Mouse (Mus musculus): ENCODE data around the gene Ska2. TPM values are rescaled to one million over a fixed set of nuclear protein-coding genes. Genes with fewer than 3 reads are reported as not detected.

The Ska2 gene
- total RNA-seq (2017), result 6.1 to 9.4 TPM (median 6.7 TPM) in 3 replicates

- peak; percentile 97 for ATAC-seq (replicated peaks; ENCODE audit: insufficient number of reproducible peaks, low FRiP score, low TSS enrichment, poor library complexity, severe bottlenecking)
These were observed at the start of gene Ska2 for GRCm38 (mm10) chr11:87108755-87109518. Gene Ska2, plus strand, starts transcription at chr11:87109234.

DNA sequence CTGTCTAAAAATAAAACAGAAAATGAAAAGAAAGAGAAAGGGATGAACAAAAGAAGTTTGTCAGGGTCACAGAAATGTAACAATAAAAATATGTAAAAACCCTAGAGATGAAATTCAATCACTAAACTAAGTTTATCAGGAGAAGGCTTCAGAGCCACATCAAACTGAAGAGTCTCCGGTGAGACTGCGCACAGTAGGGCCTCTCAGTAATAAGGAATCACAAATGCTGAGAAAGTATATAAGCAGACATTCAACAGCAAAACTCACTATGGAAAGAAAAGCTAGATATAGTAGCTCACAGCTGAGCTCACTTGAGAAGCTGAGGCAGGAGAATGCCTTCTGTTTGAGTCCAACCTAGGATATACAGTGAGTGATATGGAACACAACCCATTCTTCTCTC lies 48.6 kb upstream of the Ska2 start:
- ATAC-seq (replicated peaks; ENCODE audit: insufficient number of reproducible peaks, low FRiP score, low TSS enrichment, poor library complexity, severe bottlenecking), result no peak

GRCm38 (mm10) chr11:87062087-87062486 lies 46.9 kb upstream of the Ska2 start:
- ATAC-seq (replicated peaks; ENCODE audit: insufficient number of reproducible peaks, low FRiP score, low TSS enrichment, poor library complexity, severe bottlenecking), result no peak

GRCm38 (mm10) chr11:87073343-87073865 lies 35.6 kb upstream of the Ska2 start:
- ATAC-seq (replicated peaks; ENCODE audit: insufficient number of reproducible peaks, low FRiP score, low TSS enrichment, poor library complexity, severe bottlenecking), result peak; percentile 47

GRCm38 (mm10) chr11:87073866-87074440 lies 35.1 kb upstream of the Ska2 start, which contains the start of gene Gdpd1:
Gene Gdpd1, minus strand, starts transcription at chr11:87074062.
- peak; percentile 71 for ATAC-seq (replicated peaks; ENCODE audit: insufficient number of reproducible peaks, low FRiP score, low TSS enrichment, poor library complexity, severe bottlenecking)

DNA sequence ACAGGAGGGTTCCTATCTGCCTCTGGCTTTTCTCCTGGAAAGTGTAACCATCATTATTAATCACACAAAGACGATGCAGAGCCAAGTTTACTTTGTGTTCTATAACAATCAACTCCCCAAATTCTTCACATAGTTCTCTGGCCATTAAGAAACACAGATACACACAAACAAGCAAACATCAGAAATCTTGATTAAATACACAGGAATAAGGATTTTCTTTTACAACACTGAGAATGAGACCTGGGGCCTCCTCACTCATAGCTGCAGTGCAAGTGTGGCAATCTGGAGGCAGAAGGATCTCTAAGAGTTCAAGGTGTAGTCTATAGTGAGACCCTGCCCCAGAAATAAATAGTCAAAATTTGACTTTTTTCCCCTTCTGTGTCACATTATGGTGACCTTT lies 25.3 kb upstream of the Ska2 start:
- no peak for ATAC-seq (replicated peaks; ENCODE audit: insufficient number of reproducible peaks, low FRiP score, low TSS enrichment, poor library complexity, severe bottlenecking)

DNA sequence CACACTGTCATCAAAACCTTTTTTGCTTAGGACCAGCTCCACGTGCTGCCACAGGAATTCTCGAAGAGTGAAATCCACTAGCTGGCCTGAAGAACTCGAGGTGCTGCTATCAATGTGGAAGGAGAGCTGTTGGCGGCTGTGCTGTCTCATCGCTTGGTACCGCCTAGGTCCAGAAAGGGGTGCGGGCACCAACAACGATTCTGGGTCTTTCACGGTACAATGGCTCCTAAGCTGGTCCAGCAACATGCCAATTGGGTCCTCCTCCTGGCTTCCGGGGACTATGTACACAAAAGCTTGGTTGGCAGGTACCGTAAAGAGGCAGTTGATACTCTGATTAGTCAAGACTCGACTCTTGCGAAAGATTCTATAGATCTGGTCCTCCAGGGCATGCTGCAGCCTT lies 23.6 kb upstream of the Ska2 start:
- no peak for ATAC-seq (replicated peaks; ENCODE audit: insufficient number of reproducible peaks, low FRiP score, low TSS enrichment, poor library complexity, severe bottlenecking)

DNA sequence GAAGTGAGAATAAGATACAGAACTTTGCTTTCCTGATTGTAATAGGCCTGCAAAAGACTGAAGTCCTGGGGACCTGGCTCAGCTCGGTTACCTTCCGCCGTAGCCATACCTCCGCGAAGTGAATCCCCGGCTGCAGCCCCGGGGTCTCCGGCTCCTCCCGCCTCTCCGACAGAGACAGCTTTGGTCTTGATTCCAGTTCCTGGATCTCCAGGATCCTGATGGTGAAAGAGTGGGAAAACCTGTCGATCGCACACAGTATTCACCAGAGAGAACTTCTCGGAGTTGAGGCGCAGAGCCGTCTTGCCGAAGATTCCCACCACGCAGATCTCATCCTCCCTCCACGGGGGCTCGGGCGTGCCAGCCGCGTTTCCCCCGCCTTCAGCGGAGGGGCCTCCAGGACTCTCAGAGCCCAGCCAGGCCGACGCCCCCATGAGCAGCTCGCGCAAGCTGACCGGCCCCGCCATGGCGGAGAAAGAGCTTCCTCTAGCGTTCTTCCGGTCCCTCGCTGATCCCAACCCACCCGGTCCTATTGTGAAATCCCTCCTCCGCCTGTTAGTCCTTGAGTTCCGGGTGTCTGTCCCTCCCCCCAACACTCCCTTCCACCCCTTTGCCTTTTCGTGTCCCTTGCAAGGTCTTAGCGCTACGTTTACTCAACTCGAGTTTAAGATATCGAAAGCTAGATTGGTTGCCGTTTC lies 22.6 kb upstream of the Ska2 start, which contains the start of gene Smg8:
Smg8 (minus strand) TSS at position 485 of the 695 bp plus-strand sequence.
- ATAC-seq (replicated peaks; ENCODE audit: insufficient number of reproducible peaks, low FRiP score, low TSS enrichment, poor library complexity, severe bottlenecking), result peak; percentile 96

DNA sequence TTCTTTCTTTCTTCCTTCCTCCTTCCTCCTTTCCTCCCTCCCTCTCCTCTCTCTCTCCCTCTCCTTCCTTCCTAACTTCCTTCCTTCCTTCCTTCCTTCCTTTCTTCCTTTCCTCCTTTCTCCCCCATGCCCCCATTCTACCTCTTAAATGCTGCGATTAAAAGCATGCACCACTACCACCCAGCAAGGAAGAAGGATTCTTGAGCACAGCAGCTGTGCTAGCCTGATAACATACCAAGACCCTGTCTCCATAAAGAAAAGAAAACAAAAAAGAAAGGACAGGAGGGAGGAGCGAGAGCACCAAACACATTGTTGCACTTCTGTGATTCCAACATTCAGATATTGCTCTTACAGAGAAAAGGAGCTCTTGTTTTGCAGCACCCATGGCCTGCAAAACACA lies 21.9 kb upstream of the Ska2 start:
- ATAC-seq (replicated peaks; ENCODE audit: insufficient number of reproducible peaks, low FRiP score, low TSS enrichment, poor library complexity, severe bottlenecking), result no peak

DNA sequence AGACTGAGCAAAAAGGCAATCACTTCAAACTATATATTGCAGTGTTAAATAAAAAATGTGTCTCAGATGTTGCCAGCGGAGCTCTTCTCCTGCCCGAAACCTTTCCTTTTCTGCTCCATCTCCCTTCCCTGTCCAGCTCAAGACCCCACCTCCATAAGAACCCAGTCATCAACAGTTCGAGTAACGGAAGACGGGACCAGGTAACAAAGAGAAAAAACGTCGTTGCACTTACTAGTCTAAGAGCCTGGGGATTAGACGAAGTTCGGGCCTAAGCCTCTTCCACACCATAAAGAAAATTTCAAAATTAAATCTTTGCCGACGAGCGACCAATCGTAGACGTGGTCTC lies 652 bp upstream of the Ska2 start, which contains the start of gene Prr11:
Prr11 (minus strand) TSS at position 300 of the 346 bp plus-strand sequence.
- no peak for ATAC-seq (replicated peaks; ENCODE audit: insufficient number of reproducible peaks, low FRiP score, low TSS enrichment, poor library complexity, severe bottlenecking)

DNA sequence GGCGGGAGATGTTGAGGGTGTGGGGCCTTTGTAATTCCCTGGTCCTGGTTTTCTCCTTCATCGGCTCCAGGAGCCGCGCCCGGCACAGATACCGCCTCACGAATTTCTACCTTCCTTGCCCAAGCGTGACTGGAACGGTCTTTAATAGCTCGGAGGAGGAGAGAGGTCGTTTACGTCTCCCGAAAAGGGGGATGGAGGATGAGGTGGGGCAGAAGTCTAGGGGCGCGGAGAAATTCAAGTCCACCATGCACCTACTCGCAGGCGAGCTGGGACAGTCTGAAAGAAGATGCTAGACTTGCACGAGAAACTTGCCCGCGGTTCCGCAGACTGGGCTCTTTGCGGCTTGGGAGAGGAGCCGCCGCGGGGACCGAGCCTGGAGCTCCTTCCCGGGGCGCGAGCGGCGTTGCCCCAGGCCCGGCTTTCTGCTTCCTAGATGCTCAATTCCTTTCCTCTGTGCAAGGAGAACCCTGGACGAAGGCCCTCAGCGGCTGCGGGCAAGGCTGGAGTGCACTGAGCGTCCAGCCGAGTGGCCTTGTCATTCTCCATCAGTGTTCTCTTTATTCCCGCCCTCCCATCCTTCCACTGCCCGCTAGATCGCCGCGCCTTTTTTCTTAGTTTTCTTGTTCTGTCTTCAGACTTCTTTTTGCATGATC lies 611 bp downstream of the Ska2 start:
- peak; percentile 0; the same call in 1 of the 2 replicates for ATAC-seq (replicated peaks; ENCODE audit: insufficient number of reproducible peaks, low FRiP score, low TSS enrichment, poor library complexity, severe bottlenecking)

GRCm38 (mm10) chr11:87110172-87110909 lies 1.3 kb downstream of the Ska2 start:
- ATAC-seq (replicated peaks; ENCODE audit: insufficient number of reproducible peaks, low FRiP score, low TSS enrichment, poor library complexity, severe bottlenecking), result no peak

DNA sequence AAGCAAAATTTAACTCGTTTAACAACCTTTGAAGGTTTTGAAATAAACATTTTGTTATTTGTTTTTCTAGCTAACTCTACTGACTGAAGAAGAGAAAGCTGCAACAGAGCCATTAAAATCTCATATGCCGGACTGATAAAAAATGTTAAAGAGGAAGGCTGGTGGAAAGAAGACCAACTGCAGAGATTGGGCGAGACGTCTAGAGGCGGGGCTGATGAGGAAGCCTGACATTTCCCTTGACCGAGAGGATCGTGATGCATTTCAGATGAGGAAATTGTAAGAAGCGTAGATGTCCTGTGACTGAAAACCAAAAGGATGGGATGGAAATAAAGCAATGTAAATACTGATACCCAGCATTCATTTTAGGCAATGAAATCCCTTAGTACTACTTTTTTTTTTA lies 12.8 kb downstream of the Ska2 start:
- ATAC-seq (replicated peaks; ENCODE audit: insufficient number of reproducible peaks, low FRiP score, low TSS enrichment, poor library complexity, severe bottlenecking), result peak; percentile 59; the same call in 1 of the 2 replicates

GRCm38 (mm10) chr11:87125562-87125961 lies 16.5 kb downstream of the Ska2 start:
- ATAC-seq (replicated peaks; ENCODE audit: insufficient number of reproducible peaks, low FRiP score, low TSS enrichment, poor library complexity, severe bottlenecking), result no peak

DNA sequence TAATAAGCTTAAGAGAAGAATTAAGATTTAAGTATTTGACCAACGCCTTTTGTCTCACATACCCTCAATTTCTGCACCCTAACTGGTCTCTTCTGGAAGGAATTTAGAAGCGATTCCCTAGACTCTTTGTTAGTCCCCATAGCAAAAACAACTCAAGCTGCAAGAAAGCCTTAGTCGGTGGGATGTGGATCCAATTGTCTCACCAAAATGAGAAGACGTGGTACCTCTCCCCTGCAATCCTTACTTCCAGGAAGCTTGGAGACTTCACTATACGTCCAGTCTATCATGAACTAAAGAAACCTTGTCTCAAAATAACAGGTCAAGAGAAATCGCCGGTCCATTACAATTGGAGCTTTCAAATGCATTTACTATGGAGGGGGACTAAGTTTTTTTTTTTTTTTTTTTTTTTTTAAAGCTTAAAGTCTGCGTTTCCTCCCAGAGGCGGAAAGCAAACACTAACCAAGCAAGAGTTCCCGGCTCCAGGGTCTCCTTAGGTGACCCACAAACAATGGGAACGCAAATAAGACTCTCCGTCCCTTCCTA lies 17.3 kb downstream of the Ska2 start:
- no peak for ATAC-seq (replicated peaks; ENCODE audit: insufficient number of reproducible peaks, low FRiP score, low TSS enrichment, poor library complexity, severe bottlenecking)

DNA sequence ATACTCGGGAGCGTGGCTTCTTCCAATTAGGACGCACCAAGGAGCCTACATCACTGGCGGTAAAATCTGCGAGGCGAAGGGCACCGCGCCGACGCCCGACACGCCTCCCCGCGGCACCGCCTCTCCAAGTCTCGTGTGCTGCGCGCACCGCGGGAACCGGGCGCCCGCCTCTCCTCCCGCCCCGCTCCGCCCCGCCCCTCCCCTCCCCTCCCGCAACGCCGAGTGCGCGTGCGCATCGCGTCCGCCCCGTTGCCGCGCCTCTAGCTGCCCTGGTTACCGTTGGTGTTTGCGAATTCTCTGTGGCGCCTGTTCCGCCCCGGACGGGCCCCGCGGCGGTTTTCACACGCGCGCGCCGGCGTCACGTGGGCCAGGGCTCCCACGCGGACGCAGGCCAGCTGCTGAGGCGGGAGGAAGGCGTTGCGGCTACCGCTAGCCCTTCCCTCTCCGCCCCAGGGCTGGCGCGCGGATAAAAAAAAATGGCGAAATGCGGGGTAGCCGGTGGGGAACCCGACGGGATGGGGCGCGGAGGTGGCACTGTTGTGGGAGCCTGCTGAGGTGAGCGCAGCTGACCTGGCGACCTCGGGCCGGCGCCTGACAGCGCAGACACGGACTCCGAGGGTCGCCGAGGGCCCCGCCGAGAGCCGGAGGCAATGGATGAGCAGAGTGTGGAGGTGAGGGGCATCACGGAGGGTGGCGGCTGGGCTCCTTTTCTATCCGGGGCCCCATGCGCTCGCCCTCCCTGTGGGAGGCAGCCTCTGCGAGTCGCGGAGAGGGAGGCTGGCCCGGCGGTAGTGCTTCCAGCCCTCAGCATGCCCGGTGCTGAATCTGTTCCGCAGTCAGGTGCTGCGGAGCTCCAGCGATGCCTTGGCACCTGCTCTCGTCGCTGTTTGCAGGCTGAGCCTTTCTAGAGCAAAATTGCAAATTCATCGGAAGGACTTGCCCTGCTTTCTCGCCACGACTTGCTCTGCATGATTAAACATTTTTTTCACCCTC lies 18.1 kb downstream of the Ska2 start, which contains the start of gene Trim37:
Trim37 (plus strand) TSS at position 254 of the 993 bp plus-strand sequence.
- ATAC-seq (replicated peaks; ENCODE audit: insufficient number of reproducible peaks, low FRiP score, low TSS enrichment, poor library complexity, severe bottlenecking), result peak; percentile 88

DNA sequence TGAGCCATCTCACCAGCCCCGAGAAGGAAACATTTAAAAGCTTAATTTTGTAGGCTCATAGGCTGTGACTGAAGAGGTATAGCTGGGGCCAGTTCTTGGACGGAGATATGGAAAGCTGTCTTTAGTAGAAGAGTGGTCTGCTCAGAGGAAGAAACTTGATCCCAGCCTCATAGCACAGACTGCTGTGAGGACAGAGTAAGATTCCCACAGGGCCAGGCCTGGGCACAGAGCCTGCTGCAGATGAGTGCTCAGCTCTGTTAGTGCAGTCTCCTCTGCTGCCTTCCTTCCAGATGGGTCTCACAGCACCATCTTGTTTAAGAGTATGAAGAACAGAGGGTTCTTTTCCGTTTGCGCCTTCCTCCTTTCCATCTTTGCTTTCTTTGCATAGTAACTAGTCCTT lies 27.2 kb downstream of the Ska2 start:
- ATAC-seq (replicated peaks; ENCODE audit: insufficient number of reproducible peaks, low FRiP score, low TSS enrichment, poor library complexity, severe bottlenecking), result no peak
